Mouse (Mus musculus): ENCODE results near the gene Kif18a.

Kif18a gene

GRCm38 (mm10) chr2:109374881-109375280 is 94.3 kb downstream of the Kif18a start:
- DNase-seq (ENCODE audit: low spot score in 2 of 2): no peak

- DNase-seq (ENCODE audit: low spot score in 2 of 2): no peak
These were observed 103.5 kb downstream of the Kif18a start for GRCm38 (mm10) chr2:109384019-109384418.

- no peak for DNase-seq (ENCODE audit: low spot score in 2 of 2)
These were observed 105.7 kb downstream of the Kif18a start for GRCm38 (mm10) chr2:109386211-109386610.

- DNase-seq (ENCODE audit: low spot score in 2 of 2): no peak
These were observed 108.2 kb downstream of the Kif18a start for GRCm38 (mm10) chr2:109388733-109389132.

- DNase-seq (ENCODE audit: low spot score in 2 of 2): no peak
These were observed 109.4 kb downstream of the Kif18a start for GRCm38 (mm10) chr2:109389977-109390376.
